ENCODE assay signal across 9 mouse cellular contexts in the genomic region with DNA sequence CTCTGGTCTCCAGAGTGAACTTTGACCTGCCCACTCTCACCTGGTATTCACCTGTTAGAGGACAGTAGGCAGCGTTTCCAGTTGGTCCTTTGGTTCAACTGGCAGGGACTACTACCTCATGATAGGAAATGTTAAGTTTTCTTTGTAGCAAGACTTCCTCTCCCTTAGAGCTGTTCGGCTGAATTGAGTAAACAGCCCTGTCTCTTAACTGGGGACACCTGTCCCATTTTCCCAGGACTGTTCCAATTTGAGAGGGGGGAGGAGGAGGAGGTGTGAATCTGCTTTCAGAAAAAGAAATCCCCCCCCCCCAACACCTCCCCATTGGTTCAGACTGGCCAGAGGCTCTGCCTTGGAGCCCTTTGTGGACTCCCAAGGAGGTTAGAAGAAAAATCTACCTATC. TPM values are rescaled to one million over a fixed set of nuclear protein-coding genes. Genes with fewer than 3 reads are reported as not detected.
DNase-seq lines count a peak whose midpoint lies in the region; ATAC-seq lines count a peak whose summit lies in the region.
"Had no signal": no experiment of that assay in that cellular context is flagged by ENCODE, and none has a peak within 500 bp of the region (broad histone marks: within the 10 kb centered on the region; RNA-seq: fewer than 3 reads in every experiment).

No protein-coding gene starts in this region.

- DNase-seq in limb, embryonic 11.5 days (ENCODE audit: low spot score) = no peak
- DNase-seq in limb, embryonic 10.5 days (ENCODE audit: low spot score) = no peak
- no peak for DNase-seq in embryonic facial prominence, embryonic 14.5 days (ENCODE audit: low spot score)
- DNase-seq in intestine, embryonic 14.5 days (ENCODE audit: low spot score) = no peak
- DNase-seq in B cell, adult 2 months = no peak
- DNase-seq in urinary bladder, postnatal 4 days (ENCODE audit: low spot score in 2 of 2) = no peak
- DNase-seq: heart, adult 2 months had no signal

- no peaks in the 10 kb centered on the region for H3K36me3 ChIP-seq in limb, embryonic 11.5 days (ENCODE audit: control insufficient read depth, insufficient read depth, low read length)
- H3K36me3 ChIP-seq in limb, embryonic 10.5 days = no peaks in the 10 kb centered on the region
- no peaks in the 10 kb centered on the region for H3K36me3 ChIP-seq in embryonic facial prominence, embryonic 14.5 days (ENCODE audit: control insufficient read depth, insufficient read depth, low read length)
- no peaks in the 10 kb centered on the region for H3K36me3 ChIP-seq in intestine, embryonic 14.5 days (ENCODE audit: control insufficient read depth, insufficient read depth, low read length)
- no peaks in the 10 kb centered on the region for H3K36me3 ChIP-seq in neural tube, embryonic 14.5 days (ENCODE audit: control insufficient read depth, insufficient read depth, low read length)

- no peaks in the 10 kb centered on the region for H3K9me3 ChIP-seq in limb, embryonic 11.5 days (ENCODE audit: control insufficient read depth, low read length)
- no peaks in the 10 kb centered on the region for H3K9me3 ChIP-seq in limb, embryonic 10.5 days (replicated peaks)
- H3K9me3 ChIP-seq in embryonic facial prominence, embryonic 14.5 days (ENCODE audit: control insufficient read depth, low read length) = peaks cover 4% of the 10 kb centered on the region
- H3K9me3 ChIP-seq in intestine, embryonic 14.5 days (ENCODE audit: control insufficient read depth, low read length) = 0 out of 2 replicates have a peak, but pooled peaks cover 4% of the 10 kb centered on the region
- 0 out of 2 replicates have a peak, but pooled peaks cover 2% of the 10 kb centered on the region for H3K9me3 ChIP-seq in neural tube, embryonic 14.5 days (ENCODE audit: control insufficient read depth, low read length)

- WGBS in limb, embryonic 11.5 days = 12% methylated on average over 2 of the region's 2 CpGs
- 20% methylated on average over 2 of the region's 2 CpGs for WGBS in limb, embryonic 10.5 days
- 15% methylated on average over 2 of the region's 2 CpGs for WGBS in embryonic facial prominence, embryonic 14.5 days
- 32% methylated on average over 2 of the region's 2 CpGs for WGBS in intestine, embryonic 14.5 days
- WGBS in neural tube, embryonic 14.5 days = 19% methylated on average over 2 of the region's 2 CpGs

- ATAC-seq in limb, embryonic 11.5 days (ENCODE audit: insufficient number of reproducible peaks, low FRiP score, low TSS enrichment, low read depth) = no peak
- ATAC-seq in embryonic facial prominence, embryonic 14.5 days (ENCODE audit: low read depth) = no peak
- no peak for ATAC-seq in intestine, embryonic 14.5 days (replicated peaks; ENCODE audit: low FRiP score, low TSS enrichment, low read depth)
- ATAC-seq in neural tube, embryonic 14.5 days (ENCODE audit: low read depth) = no peak
- ATAC-seq in inflammation-experienced regulatory T-cells, adult 6 months = no peak

- peaks cover 5% of the 10 kb centered on the region for H3K4me1 ChIP-seq in limb, embryonic 11.5 days (ENCODE audit: control insufficient read depth, insufficient read depth, low read length)
- peaks cover 29% of the 10 kb centered on the region for H3K4me1 ChIP-seq in limb, embryonic 10.5 days
- H3K4me1 ChIP-seq in embryonic facial prominence, embryonic 14.5 days (ENCODE audit: control insufficient read depth, insufficient read depth, low read length) = peaks cover 9% of the 10 kb centered on the region; the same call in 1 of the 2 replicates
- 0 out of 2 replicates have a peak, but pooled peaks cover 12% of the 10 kb centered on the region for H3K4me1 ChIP-seq in intestine, embryonic 14.5 days (replicated peaks; ENCODE audit: control insufficient read depth, insufficient read depth, low read length)
- H3K4me1 ChIP-seq in neural tube, embryonic 14.5 days (ENCODE audit: control insufficient read depth, insufficient read depth, low read length) = 0 out of 2 replicates have a peak, but pooled peaks cover 3% of the 10 kb centered on the region

- H3K4me3 ChIP-seq in limb, embryonic 11.5 days (ENCODE audit: low read depth, low read length) = no peak overlapping the region
- no peak overlapping the region; the same call in 1 of the 2 replicates for H3K4me3 ChIP-seq in limb, embryonic 10.5 days
- no peak overlapping the region for H3K4me3 ChIP-seq in embryonic facial prominence, embryonic 14.5 days (ENCODE audit: low read depth, low read length)
- H3K4me3 ChIP-seq in intestine, embryonic 14.5 days (ENCODE audit: low read depth, low read length) = no peak overlapping the region
- no peak overlapping the region; the same call in 1 of the 2 replicates for H3K4me3 ChIP-seq in neural tube, embryonic 14.5 days (ENCODE audit: low read depth, low read length)

- peaks cover 17% of the 10 kb centered on the region for H3K27me3 ChIP-seq in limb, embryonic 11.5 days (ENCODE audit: control insufficient read depth, insufficient read depth, low read length)
- H3K27me3 ChIP-seq in limb, embryonic 10.5 days (ENCODE audit: low read depth, poor library complexity, severe bottlenecking) = peaks cover 57% of the 10 kb centered on the region
- peaks cover 21% of the 10 kb centered on the region for H3K27me3 ChIP-seq in embryonic facial prominence, embryonic 14.5 days (replicated peaks; ENCODE audit: control insufficient read depth, insufficient read depth, low read length)
- peaks cover 6% of the 10 kb centered on the region; the same call in 1 of the 2 replicates for H3K27me3 ChIP-seq in intestine, embryonic 14.5 days (replicated peaks; ENCODE audit: control insufficient read depth, insufficient read depth, low read length)
- no peaks in the 10 kb centered on the region for H3K27me3 ChIP-seq in neural tube, embryonic 14.5 days (ENCODE audit: control insufficient read depth, insufficient read depth, low read length)

- H3K4me2 ChIP-seq in limb, embryonic 11.5 days (ENCODE audit: low read depth, severe bottlenecking) = peak overlapping the region; percentile 99; the same call in 1 of the 2 replicates
- H3K4me2 ChIP-seq in embryonic facial prominence, embryonic 14.5 days (ENCODE audit: low read depth, low read length) = peak overlapping the region; percentile 98
- H3K4me2 ChIP-seq in intestine, embryonic 14.5 days (ENCODE audit: low read length) = peak overlapping the region; percentile 99; the same call in 1 of the 2 replicates
- H3K4me2 ChIP-seq in neural tube, embryonic 14.5 days (ENCODE audit: low read depth, low read length) = peak overlapping the region; percentile 97; the same call in 1 of the 2 replicates

- H3K9ac ChIP-seq in limb, embryonic 11.5 days (ENCODE audit: low read length) = no peak overlapping the region
- H3K9ac ChIP-seq in embryonic facial prominence, embryonic 14.5 days (ENCODE audit: low read depth, low read length) = no peak overlapping the region
- no peak overlapping the region for H3K9ac ChIP-seq in intestine, embryonic 14.5 days (ENCODE audit: low read length)
- H3K9ac ChIP-seq in neural tube, embryonic 14.5 days (replicated peaks; ENCODE audit: low read depth, low read length) = no peak overlapping the region

- H3K27ac ChIP-seq in limb, embryonic 11.5 days (replicated peaks; ENCODE audit: low read depth, low read length) = no peak overlapping the region
- no peak overlapping the region for H3K27ac ChIP-seq in limb, embryonic 10.5 days
- no peak overlapping the region for H3K27ac ChIP-seq in embryonic facial prominence, embryonic 14.5 days (replicated peaks; ENCODE audit: low read depth, low read length)
- H3K27ac ChIP-seq in intestine, embryonic 14.5 days (ENCODE audit: low read depth) = no peak overlapping the region
- H3K27ac ChIP-seq in neural tube, embryonic 14.5 days (ENCODE audit: low read depth, low read length) = no peak overlapping the region
- H3K27ac ChIP-seq: heart, adult 2 months had no signal

RNA-seq across cellular contexts. Expression of gene Camk1d, which starts 1.2 kb away (rescaled TPM):
- 0.92 and 1.2 TPM in 2 replicates for polyA plus RNA-seq in limb, embryonic 11.5 days (2014; fragmentation: Nextera tagmentation; extraction: Ambion mirVana)
- 0.84 and 1.4 TPM in 2 replicates for polyA plus RNA-seq in limb, embryonic 10.5 days (2016; fragmentation: Nextera tagmentation; extraction: Ambion mirVana)
- polyA plus RNA-seq in embryonic facial prominence, embryonic 14.5 days (2014; fragmentation: Nextera tagmentation; extraction: Ambion mirVana) = 6.2 and 7.0 TPM in 2 replicates
- polyA plus RNA-seq in intestine, embryonic 14.5 days (2014; fragmentation: Nextera tagmentation; extraction: Ambion mirVana) = 20.7 and 21.1 TPM in 2 replicates
- 9.1 and 9.9 TPM in 2 replicates for polyA plus RNA-seq in neural tube, embryonic 14.5 days (2014; fragmentation: Nextera tagmentation; extraction: Ambion mirVana)
- 10 to 100 TPM in 1 of 3 experiments, 1 to 10 TPM in 2; 8.0 to 13.0 (median 9.3) TPM for polyA plus RNA-seq in inflammation-experienced regulatory T-cells, adult 6 months (2017; shearing (Covaris generic))
